Mouse (Mus musculus) CD4-positive naive resting alpha-beta T cell, adult 76 days (primary cell): ENCODE results near the gene Lman1l. TPM values are rescaled to one million over a fixed set of nuclear protein-coding genes. Genes with fewer than 3 reads are reported as not detected.

ENCODE experiments used
- total RNA-seq: library from RNA; stranded (reverse); gene quantifications from one replicate; pipeline ENCODE4 v1.2.4, GENCODE M21; 2023

Gene Lman1l
- 0.88 TPM for total RNA-seq

DNA sequence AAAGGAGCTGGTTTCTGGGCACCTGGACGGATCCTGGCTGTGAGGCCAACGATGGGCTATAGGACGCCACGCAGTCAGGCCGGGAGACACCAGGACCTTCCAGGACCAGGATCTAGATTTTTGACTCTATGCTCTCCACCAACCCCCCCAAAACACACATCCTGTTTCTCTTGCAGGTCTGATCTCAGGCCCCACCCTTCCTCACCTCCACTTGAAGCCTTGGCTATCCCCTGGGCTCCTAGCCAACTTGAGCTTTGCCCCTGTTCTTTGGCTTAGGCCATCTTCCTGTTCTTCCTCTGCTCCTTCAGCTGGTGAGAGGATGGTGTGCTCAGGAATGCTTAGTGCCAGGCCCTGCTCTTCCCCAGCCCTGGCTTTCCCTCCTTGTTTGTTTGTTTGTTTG, at the start of gene Lman1l:
Gene Lman1l (minus strand): TSS at position 101 of the 400 bp plus-strand sequence.

DNA sequence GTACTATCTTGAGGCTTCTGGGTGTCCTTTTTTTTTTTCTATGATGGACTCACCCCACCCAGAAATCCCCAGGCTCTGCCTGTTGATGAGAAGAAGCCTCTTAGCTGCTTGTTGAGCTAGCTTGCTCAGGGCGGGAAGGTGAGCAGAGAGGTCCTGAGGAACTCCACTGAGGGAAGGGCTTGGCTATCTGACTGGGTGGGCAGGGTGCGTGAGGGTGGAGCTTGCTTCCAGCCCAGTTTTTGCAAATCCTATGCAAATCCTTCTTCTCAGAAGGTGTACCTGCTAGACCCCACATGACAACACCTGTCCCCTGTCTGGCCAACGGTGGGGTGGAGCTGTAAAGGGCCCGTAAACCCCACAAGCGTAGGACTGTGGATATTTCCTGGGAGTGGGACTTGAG, 32.7 kb upstream of the Lman1l start, which contains the start of gene Csk:
Gene Csk (minus strand): TSS at position 349 of the 400 bp plus-strand sequence.

GRCm38 (mm10) chr9:57606139-57606851, 14.3 kb downstream of the Lman1l start, which contains the start of gene Cplx3:
Gene Cplx3 (minus strand): TSS chr9:57606281.

GRCm38 (mm10) chr9:57589224-57590126, 31.1 kb downstream of the Lman1l start, which contains the start of gene Ulk3:
Gene Ulk3 (plus strand): TSS chr9:57589452.

DNA sequence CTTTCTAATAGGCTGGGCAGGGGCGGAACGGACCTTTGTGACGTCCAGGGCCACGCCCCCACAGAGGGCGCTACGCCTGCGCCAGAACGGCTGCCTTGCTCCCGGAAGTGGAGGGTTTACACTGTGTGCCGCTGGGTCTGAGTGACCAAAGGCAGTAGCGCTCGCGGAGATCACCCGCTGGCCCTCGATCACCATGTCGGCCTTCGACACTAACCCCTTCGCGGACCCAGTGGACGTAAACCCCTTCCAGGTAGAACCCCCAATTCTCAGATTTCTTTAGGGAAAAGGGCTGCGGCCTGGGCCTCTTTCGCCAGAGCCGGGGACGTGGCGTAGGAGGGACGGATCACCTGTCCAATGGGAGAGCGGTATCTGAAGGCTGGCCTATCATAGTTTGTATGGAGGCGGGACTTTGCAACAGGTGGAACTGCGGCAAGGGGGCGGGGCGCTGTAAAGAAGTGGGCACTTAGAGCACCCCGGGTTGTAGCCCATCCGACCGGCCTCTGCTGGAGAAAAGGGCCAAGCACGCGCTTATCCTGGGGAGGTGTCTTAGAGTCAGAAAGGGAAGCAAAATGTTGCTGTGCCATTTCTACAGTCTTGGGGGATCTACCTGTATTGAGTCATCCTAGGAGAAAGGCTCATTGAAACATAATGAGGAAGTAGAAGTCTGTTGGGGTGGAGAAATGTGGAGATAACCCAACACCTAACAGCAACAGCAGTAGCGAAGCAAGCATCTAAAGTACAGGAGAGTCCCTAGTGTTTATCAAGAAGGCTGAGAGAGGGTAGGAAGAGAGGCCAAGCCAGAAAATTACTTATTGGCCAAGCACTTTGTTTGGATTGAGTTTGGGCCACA, 59.5 kb downstream of the Lman1l start, which contains the start of gene Scamp2:
Gene Scamp2 (plus strand): TSS at position 83 of the 850 bp plus-strand sequence.

Other genes with a start within 250 kb of the Lman1l start
- gene Ppcdc, start 180.7 kb downstream of the Lman1l start, total RNA-seq = 51.9 TPM
- gene Scamp5, start 152.7 kb downstream of the Lman1l start, total RNA-seq = 0.18 TPM
- not detected for gene Rpp25, start 116.7 kb downstream of the Lman1l start, total RNA-seq
- 88.2 TPM for gene Cox5a, start 99.5 kb downstream of the Lman1l start, total RNA-seq
- 12.5 TPM for gene Fam219b, start 83.2 kb downstream of the Lman1l start, total RNA-seq
- 8.2 TPM for gene Mpi, start 68.0 kb downstream of the Lman1l start, total RNA-seq
- gene Scamp2, start 59.8 kb downstream of the Lman1l start, total RNA-seq = 95.5 TPM
- 59.3 TPM for gene Ulk3, start 31.3 kb downstream of the Lman1l start, total RNA-seq
- not detected for gene Cplx3, start 14.5 kb downstream of the Lman1l start, total RNA-seq
- gene Csk, start 32.9 kb upstream of the Lman1l start, total RNA-seq = 280 TPM
- not detected for gene Cyp1a2, start 62.9 kb upstream of the Lman1l start, total RNA-seq
- gene Cyp1a1, start 67.2 kb upstream of the Lman1l start, total RNA-seq = not detected
- gene Edc3, start 87.8 kb upstream of the Lman1l start, total RNA-seq = 17.1 TPM
- gene Clk3, start 145.1 kb upstream of the Lman1l start, total RNA-seq = 215 TPM
- 88.6 TPM for gene Arid3b, start 216.0 kb upstream of the Lman1l start, total RNA-seq